8 mouse cellular contexts compared by ENCODE assay signal in the genomic region with DNA sequence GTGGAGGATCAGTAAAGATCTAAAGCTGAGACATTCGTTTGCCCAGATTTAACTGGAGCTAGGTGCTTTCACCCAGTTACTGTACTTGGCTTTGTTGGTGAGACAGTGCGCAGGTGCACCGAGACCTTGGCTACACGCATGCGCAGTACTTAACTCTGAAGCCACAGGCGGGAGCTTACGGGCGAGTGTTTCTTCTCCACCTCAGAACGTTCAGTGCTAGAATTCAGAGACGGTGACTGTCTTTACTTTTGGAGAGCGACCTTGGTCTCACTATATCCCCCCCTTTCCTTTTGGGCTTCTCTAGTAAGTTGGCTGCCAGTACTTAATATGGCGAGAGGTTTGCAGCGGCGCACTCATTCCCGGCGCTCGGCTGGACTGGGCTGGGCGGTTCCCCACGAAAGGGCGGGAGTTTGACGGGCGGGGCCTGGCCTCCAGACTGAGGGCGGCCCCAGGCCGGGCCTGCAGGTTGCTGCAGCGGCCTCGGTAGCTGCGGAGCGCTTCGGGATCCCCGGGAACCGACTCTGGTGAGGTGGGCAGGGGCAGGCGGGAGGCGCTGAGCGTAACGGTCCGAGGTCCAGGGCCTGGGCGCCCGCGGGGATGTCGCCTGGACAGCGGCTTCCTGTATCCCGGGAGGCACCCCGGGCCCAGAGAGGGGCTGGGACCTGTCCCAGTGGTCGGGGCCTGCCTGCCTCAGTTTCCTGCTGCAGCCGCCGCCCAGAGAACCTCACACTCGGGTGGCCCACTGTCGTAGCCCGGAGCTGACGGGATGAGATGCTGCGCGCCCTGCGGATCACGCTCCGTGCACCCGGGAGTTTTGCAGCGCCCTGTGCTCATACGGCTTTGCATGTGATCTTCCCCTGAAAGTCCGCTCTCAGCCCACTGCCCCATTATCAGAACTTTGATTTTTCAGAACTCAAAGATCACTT. TPM values are rescaled to one million over a fixed set of nuclear protein-coding genes. Genes with fewer than 3 reads are reported as not detected.
A peak's percentile ranks its signal among the peaks of the same experiment; 100 is the strongest.
DNase-seq lines count a peak whose midpoint lies in the region; ATAC-seq and TF ChIP-seq lines count a peak whose summit lies in the region.

TSS of gene Cep250 (plus strand) at position 325 of the 926 bp plus-strand sequence.

- H3K27ac ChIP-seq in MEL (ENCODE audit: control insufficient read depth, low read depth, low read length) = peak within 1 kb of the TSS; percentile 90
- H3K27ac ChIP-seq in cerebellum, adult 2 months (ENCODE audit: insufficient read depth, low read length) = peak within 1 kb of the TSS; percentile 86
- peak within 1 kb of the TSS; percentile 75 for H3K27ac ChIP-seq in lung, embryonic 16.5 days (ENCODE audit: low read length)

- peak; percentile 88 to 94 for TF ChIP-seq POLR2A in MEL (IDR thresholded peaks at IDR 0.05; ENCODE audit: control insufficient read depth in 1 of 2, insufficient read depth in 1 of 2, low read depth in 1 of 2, low read length in 2 of 2, poor library complexity in 1 of 2)
- TF ChIP-seq POLR2A in cerebellum, adult 2 months (IDR thresholded peaks at IDR 0.05; ENCODE audit: borderline replicate concordance, insufficient read depth, low read length) = peak; percentile 64

- peak; percentile 96 for DNase-seq in MEL (ENCODE audit: low read depth, low spot score)
- DNase-seq in cerebellum, adult 2 months = peak; percentile 93
- peak; percentile 92 for DNase-seq in forelimb bud, embryonic 11.5 days (ENCODE audit: low read depth, low spot score)
- DNase-seq in layer of hippocampus, adult 9-10 months (ENCODE audit: low spot score) = peak; percentile 76
- DNase-seq in ovary, postnatal 10 days (ENCODE audit: low spot score) = peak; percentile 86
- peak; percentile 76 to 82 for DNase-seq in thymus, postnatal 10 days (ENCODE audit: low spot score in 2 of 2)

- H3K9ac ChIP-seq in MEL (ENCODE audit: control insufficient read depth, low read depth, low read length, poor library complexity, severe bottlenecking) = peak within 1 kb of the TSS; percentile 83
- H3K9ac ChIP-seq in lung, embryonic 16.5 days (ENCODE audit: low read length) = peak within 1 kb of the TSS; percentile 98

- H3K27me3 ChIP-seq in MEL (ENCODE audit: control insufficient read depth in 1 of 2, insufficient read depth in 2 of 2, low read length in 2 of 2) = no peaks in the 10 kb centered on the region
- no peaks in the 10 kb centered on the region for H3K27me3 ChIP-seq in cerebellum, adult 2 months (ENCODE audit: control insufficient read depth, insufficient read depth, low read length)
- H3K27me3 ChIP-seq in lung, embryonic 16.5 days (ENCODE audit: control insufficient read depth, insufficient read depth, low read depth, low read length) = no peaks in the 10 kb centered on the region

- H3K4me1 ChIP-seq in MEL (ENCODE audit: control insufficient read depth in 1 of 2, insufficient read depth in 2 of 2, low read length in 2 of 2) = peaks cover 2 to 3% of the 10 kb centered on the region in 2 experiments; a peak in 2 of 4 replicates
- no peaks in the 10 kb centered on the region; the same call in none of the 2 replicates for H3K4me1 ChIP-seq in cerebellum, adult 2 months (ENCODE audit: control insufficient read depth, insufficient read depth, low read length)
- peaks cover 4% of the 10 kb centered on the region for H3K4me1 ChIP-seq in lung, embryonic 16.5 days (replicated peaks; ENCODE audit: control insufficient read depth, insufficient read depth, low read length)

- peaks cover 11% of the 10 kb centered on the region for H3K79me2 ChIP-seq in MEL (ENCODE audit: control insufficient read depth, insufficient read depth, low read length, poor library complexity)

- WGBS in cerebellum, adult 2 months = under 1% methylated on average over 59 of the region's 59 CpGs
- under 1% methylated on average over 54 of the region's 59 CpGs for WGBS in lung, embryonic 16.5 days

- H3K9me3 ChIP-seq in MEL (replicated peaks; ENCODE audit: insufficient read depth, low read length) = no peaks in the 10 kb centered on the region
- no peaks in the 10 kb centered on the region for H3K9me3 ChIP-seq in lung, embryonic 16.5 days (ENCODE audit: control insufficient read depth, low read length)

- ATAC-seq in hematopoietic stem cell, adult 5-6 weeks (replicated peaks in 1 of 2; ENCODE audit: insufficient read depth in 1 of 2, low FRiP score in 2 of 2, low TSS enrichment in 1 of 2, low read depth in 1 of 2, poor library complexity in 2 of 2, severe bottlenecking in 2 of 2) = peak; percentile 92 to 97
- peak; percentile 99 for ATAC-seq in lung, embryonic 16.5 days (ENCODE audit: low read depth)

- TF ChIP-seq EP300 in MEL (IDR thresholded peaks at IDR 0.05; ENCODE audit: low read depth in 1 of 2, low read length in 2 of 2) = no peak

- peaks cover 0 to 9% of the 10 kb centered on the region in 2 experiments; a peak in 2 of 4 replicates for H3K36me3 ChIP-seq in MEL (ENCODE audit: control insufficient read depth in 1 of 2, insufficient read depth in 2 of 2, low read length in 2 of 2)
- no peaks in the 10 kb centered on the region for H3K36me3 ChIP-seq in lung, embryonic 16.5 days (ENCODE audit: control insufficient read depth, insufficient read depth, low read length)

- H3K4me3 ChIP-seq in MEL (ENCODE audit: control insufficient read depth in 1 of 2, insufficient read depth in 1 of 2, low read depth in 2 of 2, low read length in 2 of 2) = peak within 1 kb of the TSS; percentile 41 to 92
- peak within 1 kb of the TSS; percentile 87 for H3K4me3 ChIP-seq in cerebellum, adult 2 months (replicated peaks; ENCODE audit: insufficient read depth, low read depth, low read length)
- peak within 1 kb of the TSS; percentile 81 for H3K4me3 ChIP-seq in lung, embryonic 16.5 days (ENCODE audit: low read length)

- H3K4me2 ChIP-seq in lung, embryonic 16.5 days (ENCODE audit: low read depth, low read length) = peak within 1 kb of the TSS; percentile 77

- no peak for TF ChIP-seq RAD21 in MEL (IDR thresholded peaks at IDR 0.05; ENCODE audit: low read depth, low read length)

- TF ChIP-seq CTCF in MEL (IDR thresholded peaks at IDR 0.05 in 2 of 3, conservative IDR thresholded peaks at IDR 0.05 in 1 of 3; ENCODE audit: control insufficient read depth in 1 of 3, insufficient read depth in 1 of 3, low read depth in 2 of 3, low read length in 3 of 3, poor library complexity in 1 of 3, severe bottlenecking in 1 of 3) = no peak
- no peak for TF ChIP-seq CTCF in cerebellum, adult 2 months (IDR thresholded peaks at IDR 0.05; ENCODE audit: borderline replicate concordance, insufficient read depth, low read depth, low read length)

TF ChIP-seq in MEL, 35 proteins besides CTCF, POLR2A, EP300 and RAD21:
- TF ChIP-seq TCF12 (IDR thresholded peaks at IDR 0.05; ENCODE audit: low read depth, low read length) (peak; percentile 32; the same call in 1 of the 2 replicates), E2F4 (IDR thresholded peaks at IDR 0.05; ENCODE audit: borderline replicate concordance, low read depth, low read length) (peak; percentile 88), MAX (IDR thresholded peaks at IDR 0.05; ENCODE audit: low read length) (peak; percentile 48), GATA1 (IDR thresholded peaks at IDR 0.05; ENCODE audit: low read depth, low read length) (no peak), BHLHE40 (IDR thresholded peaks at IDR 0.05; ENCODE audit: borderline replicate concordance, low read depth, low read length) (no peak), MYC (IDR thresholded peaks at IDR 0.05; ENCODE audit: low read depth, low read length) (no peak), TBP (IDR thresholded peaks at IDR 0.05; ENCODE audit: low read depth, low read length) (peak; percentile 55), MXI1 (IDR thresholded peaks at IDR 0.05; ENCODE audit: low read depth, low read length) (peak; percentile 74), ZC3H11A (IDR thresholded peaks at IDR 0.05; ENCODE audit: low read depth, low read length) (no peak), POLR2AphosphoS2 (IDR thresholded peaks at IDR 0.05; ENCODE audit: low read length) (peak; percentile 42; the same call in 1 of the 2 replicates), SIN3A (IDR thresholded peaks at IDR 0.05; ENCODE audit: low read length) (peak; percentile 71), USF2 (IDR thresholded peaks at IDR 0.05; ENCODE audit: borderline replicate concordance in 1 of 2, insufficient read depth in 1 of 2, low read depth in 1 of 2, low read length in 2 of 2) (no peak), ZMIZ1 (IDR thresholded peaks at IDR 0.05; ENCODE audit: low read depth, low read length) (peak; percentile 56; the same call in 1 of the 2 replicates), HCFC1 (IDR thresholded peaks at IDR 0.05; ENCODE audit: low read depth, low read length) (peak; percentile 89), NELFE (IDR thresholded peaks at IDR 0.05; ENCODE audit: low read depth, low read length) (peak; percentile 75), UBTF (IDR thresholded peaks at IDR 0.05; ENCODE audit: borderline replicate concordance, insufficient read depth, low read depth, low read length) (peak; percentile 61; the same call in 1 of the 2 replicates), NRF1 (IDR thresholded peaks at IDR 0.05; ENCODE audit: insufficient read depth, low read depth, low read length, poor library complexity, severe bottlenecking) (peak; percentile 93), ELF1 (IDR thresholded peaks at IDR 0.05; ENCODE audit: low read depth, low read length) (no peak)

RNA-seq across cellular contexts. Expression of gene Cep250, which starts in this region (rescaled TPM):
- 9.8 and 12.8 TPM in 2 replicates for total RNA-seq in MEL (2012; rRNA removed)
- polyA plus RNA-seq in MEL (2012; ENCODE audit: insufficient read depth in 1 of 2, insufficient read length in 2 of 2, low read depth in 1 of 2, low replicate concordance in 2 of 2, missing spikeins in 1 of 2) = 10 to 100 TPM in 1 of 2 experiments, not detected in 1; 16.4 TPM
- polyA plus RNA-seq in cerebellum, adult 2 months (2012; rRNA removed) = 20.7 and 21.2 TPM in 2 replicates
- total RNA-seq in hematopoietic stem cell, adult 5-6 weeks (2017) = 30.9 and 66.9 TPM in 2 replicates
- 16.3 and 17.6 TPM in 2 replicates for polyA plus RNA-seq in lung, embryonic 16.5 days (2015; fragmentation: Nextera tagmentation; extraction: Ambion mirVana)

Comparison
In these comparisons a context has a peak if more than half of its experiments do, and no peak if none do; other contexts are left out.
1. Peak in every context shown above with its lines: DNase-seq, ATAC-seq, H3K4me3 ChIP-seq and H3K27ac ChIP-seq.